Mouse (Mus musculus) heart, adult 2 months (tissue): ENCODE results near the gene Sell. TPM values are rescaled to one million over a fixed set of nuclear protein-coding genes. Genes with fewer than 3 reads are reported as not detected.

Experiments used
- DNase-seq, 2 experiments: peaks; one replicate each; pipeline ENCODE4 v3.0.0; 2021
- H3K27ac ChIP-seq: fragments of 200-600 bp; 2 replicates; pipeline ENCODE4 v1.8.1; 2022
- H3K27me3 ChIP-seq: fragments of 200-500 bp; 2 replicates; pipeline ENCODE4 v1.6.1; 2012; ENCODE audit warnings: mild to moderate bottlenecking, low read length, inconsistent platforms, mixed read lengths; ENCODE audit not compliant: control insufficient read depth, insufficient read depth
- H3K36me3 ChIP-seq: fragments of 200-500 bp; 2 replicates; pipeline ENCODE4 v1.6.1; 2012; ENCODE audit warnings: low read length, inconsistent platforms; ENCODE audit not compliant: control insufficient read depth, insufficient read depth
- H3K4me1 ChIP-seq: fragments of 200-500 bp; 2 replicates; pipeline ENCODE4 v1.6.1; 2011; ENCODE audit warnings: low read length; ENCODE audit not compliant: control insufficient read depth, insufficient read depth
- H3K4me3 ChIP-seq: fragments of 200-600 bp; 2 replicates; pipeline ENCODE4 v1.8.1; 2022
- H3K79me2 ChIP-seq: fragments of 200-500 bp; replicated peaks from 2 replicates; pipeline ENCODE4 v1.6.1; 2012; ENCODE audit warnings: mild to moderate bottlenecking, inconsistent platforms, low read length, moderate library complexity, mixed read lengths; ENCODE audit not compliant: control insufficient read depth, insufficient read depth
- H3K9ac ChIP-seq: fragments of 200-500 bp; 2 replicates; pipeline ENCODE4 v1.6.1; 2012; ENCODE audit warnings: low read depth, mild to moderate bottlenecking, control low read depth, inconsistent platforms, low read length, mixed read lengths
- CTCF ChIP-seq: fragments of 200-600 bp; IDR thresholded peaks from 2 replicates; pipeline ENCODE4 v1.8.1; 2022; ENCODE audit warnings: antibody characterized with exemption, mild to moderate bottlenecking, moderate library complexity
- EP300 ChIP-seq: fragments of 200-500 bp; IDR thresholded peaks from 2 replicates; pipeline ENCODE4 v1.6.1; 2011; ENCODE audit warnings: low read depth, low read length, control low read depth; ENCODE audit not compliant: insufficient read depth
- POLR2A ChIP-seq: fragments of 200-500 bp; IDR thresholded peaks from 2 replicates; pipeline ENCODE4 v1.6.1; 2011; ENCODE audit warnings: mild to moderate bottlenecking, low read depth, low read length, control low read depth; ENCODE audit not compliant: insufficient read depth
- WGBS: fragments of 180-500 bp; shearing (Covaris S2); methylation state at CpG from one replicate; pipeline ENCODE4 v1.1.7; 2018; 5-methylcytosine and 5-hydroxymethylcytosine counted together
- intact Hi-C: fragments of 180-260 bp; cut with DNase I; formaldehyde crosslinking; loops from one replicate; pipeline ENCODE4 v1.15.1; 2025
- polyA plus RNA-seq: library from polyadenylated mRNA; depleted of rRNA; stranded (reverse); fragments of >200 nt; gene quantifications from 2 replicates; pipeline ENCODE4 v1.2.3, GENCODE M21; 2012
- total RNA-seq, 2 experiments: library from RNA; stranded (reverse); gene quantifications; 2 replicates each; pipeline ENCODE4 v1.2.3; 2021

Sell gene
- total and polyA plus RNA-seq, 3 experiments, result 1.9 to 2.7 (median 2.0) TPM

- H3K4me1 ChIP-seq, result no peaks in the 10 kb centered on the region
- DNase-seq, result no peak
- no peaks in the 10 kb centered on the region for H3K36me3 ChIP-seq
- 79% methylated on average over 4 of the region's 4 CpGs for WGBS
- H3K79me2 ChIP-seq, result no peaks in the 10 kb centered on the region
- TF ChIP-seq POLR2A, result no peak
- H3K27ac ChIP-seq, result no peak overlapping the region
- no peak overlapping the region for H3K4me3 ChIP-seq
- no peaks in the 10 kb centered on the region for H3K27me3 ChIP-seq
- no peak overlapping the region for H3K9ac ChIP-seq
- intact Hi-C loops, result loop anchor here (2.0 kb wide), 1 partner anchor 79 kb away; no protein-coding TSS in a partner anchor
Observed at GRCm38 (mm10) chr1:164060071-164060470, 1.7 kb upstream of the Sell start.

- DNase-seq, result no peak
- TF ChIP-seq EP300 (no peak), CTCF (peak; percentile 63)
- Histone ChIP-seq H3K9ac (no peak overlapping the region), H3K36me3 (no peaks in the 10 kb centered on the region), H3K27ac (no peak overlapping the region), H3K4me1 (no peaks in the 10 kb centered on the region), H3K79me2 (no peaks in the 10 kb centered on the region), H3K4me3 (no peak overlapping the region), H3K27me3 (no peaks in the 10 kb centered on the region)
- WGBS, result 12% methylated on average over 4 of the region's 4 CpGs
- intact Hi-C loops, result loop anchor here (2.0 kb wide), 1 partner anchor 78 kb away; no protein-coding TSS in a partner anchor
Observed at GRCm38 (mm10) chr1:164061278-164061677, 504 bp upstream of the Sell start.

GRCm38 (mm10) chr1:164062856-164063255 lies 1.1 kb downstream of the Sell start:
- 49% methylated on average over 2 of the region's 2 CpGs for WGBS
- H3K4me3 ChIP-seq, result no peak overlapping the region
- intact Hi-C loops, result no loop called here
- no peaks in the 10 kb centered on the region for H3K36me3 ChIP-seq
- H3K27me3 ChIP-seq, result no peaks in the 10 kb centered on the region
- no peaks in the 10 kb centered on the region for H3K4me1 ChIP-seq
- no peak overlapping the region for H3K27ac ChIP-seq
- H3K9ac ChIP-seq, result no peak overlapping the region
- H3K79me2 ChIP-seq, result no peaks in the 10 kb centered on the region
- TF ChIP-seq POLR2A, result no peak
- no peak for TF ChIP-seq EP300
- TF ChIP-seq CTCF, result no peak
- no peak for DNase-seq

- TF ChIP-seq POLR2A (no peak), CTCF (no peak), EP300 (no peak)
- Histone ChIP-seq H3K9ac (no peak overlapping the region), H3K36me3 (no peaks in the 10 kb centered on the region), H3K4me1 (no peaks in the 10 kb centered on the region), H3K27me3 (no peaks in the 10 kb centered on the region), H3K4me3 (no peak overlapping the region), H3K27ac (no peak overlapping the region), H3K79me2 (no peaks in the 10 kb centered on the region)
- DNase-seq, result no peak
- intact Hi-C loops, result no loop called here
- WGBS, result 34% methylated on average over 3 of the region's 3 CpGs
Observed at GRCm38 (mm10) chr1:164063745-164064144, 2.0 kb downstream of the Sell start.

GRCm38 (mm10) chr1:164069261-164069660 lies 7.5 kb downstream of the Sell start:
- Histone ChIP-seq H3K27ac (no peak overlapping the region), H3K9ac (no peak overlapping the region), H3K36me3 (no peaks in the 10 kb centered on the region), H3K4me1 (no peaks in the 10 kb centered on the region), H3K79me2 (no peaks in the 10 kb centered on the region), H3K4me3 (no peak overlapping the region), H3K27me3 (no peaks in the 10 kb centered on the region)
- intact Hi-C loops, result no loop called here
- no peak for DNase-seq
- TF ChIP-seq EP300 (no peak), POLR2A (no peak), CTCF (no peak)

- no peak overlapping the region for H3K27ac ChIP-seq
- H3K4me3 ChIP-seq, result no peak overlapping the region
- WGBS, result 83% methylated on average over 4 of the region's 4 CpGs
- no peaks in the 10 kb centered on the region for H3K79me2 ChIP-seq
- H3K9ac ChIP-seq, result no peak overlapping the region
- DNase-seq, result no peak
- no peaks in the 10 kb centered on the region for H3K36me3 ChIP-seq
- H3K27me3 ChIP-seq, result no peaks in the 10 kb centered on the region
- H3K4me1 ChIP-seq, result no peaks in the 10 kb centered on the region
- no peak for TF ChIP-seq EP300
- TF ChIP-seq POLR2A, result no peak
- no peak for TF ChIP-seq CTCF
- intact Hi-C loops, result no loop called here
Observed at GRCm38 (mm10) chr1:164070461-164070860, 8.7 kb downstream of the Sell start.
